Mouse (Mus musculus) T-helper 17 cell (primary cell): Measurements from ENCODE around the gene Prdx6b.

Source experiments
- in situ Hi-C, 2 experiments: fragments of 300-600 bp; cut with MboI, MseI; formaldehyde crosslinking; loops; 1 replicate in 1 of 2; 2 replicates in 1 of 2; pipeline ENCODE4 v1.15.1; 2025; ENCODE audit warnings: high pct_unique_total_duplicates in 2 of 2

The Prdx6b gene

DNA sequence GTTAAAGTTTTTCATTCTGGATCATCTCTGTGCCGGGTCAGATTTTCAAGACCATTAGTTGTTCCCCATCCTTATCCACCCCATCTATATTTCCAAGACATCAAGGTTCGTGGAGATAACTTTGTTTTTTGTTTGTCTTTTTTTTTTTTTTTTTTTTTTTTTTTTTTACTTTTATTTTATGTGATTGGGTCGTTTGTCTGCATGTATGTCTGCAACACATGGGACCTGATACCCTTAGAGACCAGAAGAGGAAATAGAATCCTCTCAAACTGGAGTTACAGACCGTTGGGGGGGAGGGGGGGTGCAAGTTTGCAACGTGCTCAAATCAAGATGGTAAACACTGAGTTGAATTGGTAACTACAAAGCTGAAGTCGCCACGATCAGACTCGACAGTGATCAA, at the start of gene Prdx6b:
Gene Prdx6b (plus strand): TSS at position 301 of the 400 bp plus-strand sequence.
- in situ Hi-C loops, result loop anchor here in 1 of 2 experiments (25.0 kb wide), 1 partner anchor 1205 kb away; no protein-coding TSS in a partner anchor

DNA sequence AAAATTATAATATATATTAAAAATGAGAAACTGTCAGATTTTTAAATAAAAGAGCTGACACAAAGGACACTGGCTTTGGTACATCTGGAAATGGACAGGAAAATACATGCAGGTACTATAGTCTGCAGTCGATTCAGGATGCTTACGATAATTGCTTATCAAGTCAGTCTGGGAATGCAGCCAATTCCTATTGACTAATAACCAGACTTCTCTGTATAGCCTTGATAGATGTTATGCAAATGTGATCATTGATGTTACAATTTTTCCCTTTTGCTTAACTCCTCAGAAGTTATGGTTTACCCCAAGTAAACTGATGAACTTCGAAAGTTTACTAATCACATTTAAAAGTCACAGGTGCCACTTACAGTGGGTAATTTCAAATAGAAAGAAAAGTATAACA, 44.8 kb upstream of the Prdx6b start:
- in situ Hi-C loops, result no loop called here

DNA sequence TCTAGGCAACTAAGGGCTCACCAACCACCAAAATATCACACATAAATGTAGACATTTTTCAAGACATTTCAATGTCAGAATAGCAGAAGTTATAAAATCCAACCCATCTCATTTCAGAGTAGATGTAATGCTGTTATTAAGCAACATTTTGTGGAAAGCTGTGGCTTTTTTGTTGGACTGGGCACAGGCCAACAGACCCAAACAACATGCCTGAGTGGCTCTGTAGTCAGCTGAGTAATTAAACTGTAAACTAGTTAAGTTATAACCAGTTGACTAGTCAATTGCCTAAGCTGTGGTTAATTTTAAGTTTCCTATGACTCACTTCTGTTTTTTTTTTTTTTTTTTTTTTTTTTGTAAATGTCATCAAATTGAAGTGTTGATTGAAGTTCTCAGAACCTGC, 44.4 kb upstream of the Prdx6b start:
- in situ Hi-C loops, result no loop called here

DNA sequence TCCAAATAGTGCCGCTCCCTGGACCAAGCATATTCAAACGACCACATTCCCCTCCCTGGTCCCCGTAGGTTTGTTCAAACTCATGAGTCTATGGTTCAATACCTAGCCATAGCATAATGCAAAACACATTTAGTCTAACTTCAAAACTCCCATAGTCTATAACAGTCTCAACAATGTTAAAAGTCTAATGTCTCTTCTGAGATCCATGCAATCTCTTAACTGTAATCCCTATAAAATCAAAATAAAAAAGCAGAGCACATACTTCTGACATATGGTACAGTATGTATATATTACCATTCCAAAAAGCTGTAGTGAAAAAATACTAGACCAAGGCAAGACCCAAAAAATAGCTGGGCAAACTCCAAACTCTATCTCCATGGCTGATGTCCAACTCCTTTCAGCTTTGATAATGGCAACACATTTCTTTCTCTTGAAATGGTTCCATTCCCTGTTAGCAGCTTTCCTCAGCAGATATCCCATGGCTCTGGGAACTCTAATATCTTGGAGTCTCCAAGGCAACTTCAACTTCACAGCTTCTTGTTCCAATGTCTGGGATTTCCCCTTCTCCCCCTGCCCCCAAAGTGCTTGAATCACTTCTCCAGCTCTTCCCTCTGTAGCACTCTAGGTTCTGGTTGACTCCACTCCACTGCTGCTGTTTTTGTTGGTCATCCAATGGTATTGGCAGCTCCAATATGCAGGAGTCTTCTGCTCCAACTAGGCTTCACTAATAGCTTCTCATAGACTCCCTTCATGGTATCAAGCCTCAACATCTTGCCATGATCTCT, 32.2 kb upstream of the Prdx6b start:
- in situ Hi-C loops, result loop anchor here in 1 of 2 experiments (5.0 kb wide), 1 partner anchor 398 kb away; no protein-coding TSS in a partner anchor

DNA sequence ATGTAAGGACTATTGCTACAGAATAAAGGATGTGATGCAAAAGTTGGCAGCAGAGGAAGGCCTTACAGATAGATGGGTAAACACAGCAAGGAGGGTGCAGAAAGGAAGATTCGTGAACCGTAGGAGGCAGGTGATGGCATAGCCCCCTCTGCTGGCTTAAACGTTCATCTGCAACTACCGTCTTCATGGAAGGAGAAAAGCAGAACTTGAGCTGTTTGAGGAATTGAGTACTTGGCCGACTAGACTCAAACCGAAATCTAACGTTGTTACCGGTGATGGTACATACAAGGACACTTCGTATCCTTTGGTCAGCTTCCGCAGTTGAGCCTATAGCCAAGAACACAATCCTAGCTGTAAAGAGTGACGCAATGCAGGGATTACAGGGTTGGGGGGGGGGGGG, 25.4 kb upstream of the Prdx6b start:
- in situ Hi-C loops, result no loop called here

DNA sequence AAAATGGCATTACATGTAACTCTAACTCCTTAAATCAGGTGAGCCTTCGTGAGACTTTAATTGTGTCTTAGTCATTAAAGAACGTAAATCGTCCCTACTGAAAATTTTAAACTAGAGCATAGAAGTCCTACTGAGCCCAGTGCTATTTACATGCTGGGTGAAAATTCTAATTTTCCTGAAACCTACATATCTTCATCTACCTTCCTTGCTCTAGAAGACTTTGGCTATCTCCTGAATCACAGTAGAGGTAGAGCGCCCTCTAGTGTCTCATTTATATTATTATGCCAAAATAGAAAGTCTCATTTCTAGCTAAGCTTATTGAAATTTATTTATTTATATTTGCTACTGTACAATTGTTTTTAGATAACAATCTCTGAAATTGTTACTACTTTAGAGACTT, 24.2 kb upstream of the Prdx6b start:
- in situ Hi-C loops, result no loop called here

DNA sequence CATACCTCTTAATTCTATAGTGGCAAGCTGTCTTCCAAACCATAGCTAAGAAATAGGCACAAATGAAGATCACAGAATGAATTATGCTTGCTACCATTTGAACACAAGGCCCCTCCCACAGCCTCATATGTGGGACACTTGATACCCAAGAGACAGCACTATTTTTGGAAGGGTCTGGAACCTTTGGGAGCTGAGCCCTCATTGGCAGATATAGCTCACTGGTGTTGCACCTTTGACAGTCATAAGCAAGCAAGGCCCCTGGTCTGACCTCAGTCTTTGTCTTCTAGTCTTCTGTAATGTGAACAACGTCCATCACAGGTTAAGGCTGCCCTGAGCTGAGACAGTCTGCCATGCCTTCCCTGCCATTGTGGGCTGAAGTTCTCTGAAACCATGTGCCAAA, 20.8 kb upstream of the Prdx6b start:
- in situ Hi-C loops, result no loop called here

DNA sequence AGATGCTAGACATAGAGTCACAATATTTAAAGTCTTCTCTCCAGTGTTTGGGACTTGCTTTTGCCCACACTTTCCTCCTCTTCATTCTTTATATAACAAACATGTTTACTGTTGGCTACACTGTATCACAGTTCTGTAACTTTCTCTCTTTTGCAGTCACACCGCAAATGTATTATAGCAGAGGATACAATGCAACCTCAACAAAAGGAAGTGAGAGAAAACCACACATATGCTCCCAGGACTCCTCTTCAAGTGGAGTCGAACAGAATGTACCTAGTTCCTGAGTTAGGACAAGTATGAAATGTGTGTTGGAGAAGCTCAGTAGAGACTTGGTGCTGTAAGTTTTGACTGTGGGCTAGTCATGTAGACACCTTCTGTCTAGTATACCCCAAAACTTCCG, 19.2 kb upstream of the Prdx6b start:
- in situ Hi-C loops, result no loop called here

DNA sequence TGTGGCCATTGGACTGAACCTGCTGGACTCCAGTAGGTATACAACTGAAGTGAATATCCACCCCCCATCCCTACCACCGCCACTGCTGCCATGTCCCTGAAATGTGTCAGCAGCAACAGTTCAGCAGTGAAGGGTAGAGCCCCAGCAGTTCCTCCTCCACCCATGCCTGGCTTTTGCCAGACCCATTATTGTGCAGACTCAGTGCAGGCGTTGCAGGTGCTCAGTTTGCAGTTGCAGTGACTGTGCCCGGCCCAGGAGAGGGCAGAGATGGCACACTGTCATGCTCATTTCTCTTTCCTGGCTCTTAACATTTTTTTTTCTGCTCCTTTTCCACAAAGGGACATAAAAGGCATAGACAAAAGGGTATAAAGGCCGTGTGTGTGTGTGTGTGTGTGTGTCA, 18.5 kb upstream of the Prdx6b start:
- in situ Hi-C loops, result no loop called here

DNA sequence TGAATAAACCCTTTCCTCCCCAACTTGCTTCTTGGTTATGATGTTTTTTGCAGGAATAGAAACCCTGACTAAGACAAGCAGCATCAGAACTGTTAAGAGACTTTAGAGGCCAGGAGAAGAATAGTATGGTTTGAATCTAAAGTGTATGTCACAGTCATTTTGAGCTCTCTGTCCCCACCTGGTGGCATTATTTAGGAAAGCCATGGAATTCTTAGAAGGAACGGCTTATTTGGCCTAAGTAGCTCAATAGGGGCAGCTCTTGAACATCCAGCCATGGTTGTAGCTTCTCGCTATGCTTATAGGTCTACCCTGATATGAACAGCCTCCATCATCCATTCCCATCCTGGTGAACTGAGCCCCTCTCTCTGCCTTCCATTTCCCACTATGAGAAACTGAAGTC, 17.1 kb upstream of the Prdx6b start:
- in situ Hi-C loops, result loop anchor here in 1 of 2 experiments (25.0 kb wide), 1 partner anchor 1188 kb away; no protein-coding TSS in a partner anchor

DNA sequence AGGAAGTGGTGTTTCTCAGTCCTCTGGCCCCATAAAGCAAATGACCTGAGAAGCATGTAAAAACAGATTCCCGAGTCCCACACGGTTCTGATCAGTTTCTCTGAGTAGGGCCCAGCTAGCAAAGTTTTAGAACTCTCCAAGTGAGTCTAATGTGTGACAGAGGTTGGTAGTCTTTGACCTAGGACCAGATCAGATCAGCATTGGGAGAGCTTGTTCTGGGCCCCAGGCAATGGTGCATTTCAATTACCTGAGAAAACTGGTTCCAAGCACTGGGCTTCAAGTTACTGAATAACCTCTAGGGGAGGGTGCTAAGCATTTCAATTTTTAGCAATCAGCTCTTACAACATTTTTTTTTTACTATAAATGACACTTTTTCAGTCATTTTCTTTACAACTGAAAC, 10.1 kb upstream of the Prdx6b start:
- in situ Hi-C loops, result loop anchor here in 1 of 2 experiments (5.0 to 25.0 kb wide), 2 partner anchors 420 to 1195 kb away; no protein-coding TSS in a partner anchor

DNA sequence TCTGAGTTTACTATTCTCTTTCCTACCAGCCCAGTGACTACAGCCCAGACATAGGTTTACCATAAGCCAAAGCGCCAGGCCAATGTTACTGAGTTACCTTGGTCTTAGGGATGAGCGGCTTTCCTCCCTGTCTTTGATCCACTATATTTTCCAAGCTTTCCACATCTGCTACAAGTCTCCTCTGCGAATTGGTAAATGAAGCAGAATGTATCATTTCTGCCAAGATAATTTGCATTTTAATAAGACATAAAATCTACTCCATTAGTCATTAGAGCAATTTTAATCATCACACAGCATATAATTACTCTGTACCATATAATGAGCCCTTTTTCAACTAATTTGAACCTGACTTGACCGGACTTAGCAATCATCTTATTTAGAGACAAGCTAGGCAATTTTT, 5.9 kb upstream of the Prdx6b start:
- in situ Hi-C loops, result loop anchor here in 1 of 2 experiments (25.0 kb wide), 1 partner anchor 1199 kb away; no protein-coding TSS in a partner anchor

DNA sequence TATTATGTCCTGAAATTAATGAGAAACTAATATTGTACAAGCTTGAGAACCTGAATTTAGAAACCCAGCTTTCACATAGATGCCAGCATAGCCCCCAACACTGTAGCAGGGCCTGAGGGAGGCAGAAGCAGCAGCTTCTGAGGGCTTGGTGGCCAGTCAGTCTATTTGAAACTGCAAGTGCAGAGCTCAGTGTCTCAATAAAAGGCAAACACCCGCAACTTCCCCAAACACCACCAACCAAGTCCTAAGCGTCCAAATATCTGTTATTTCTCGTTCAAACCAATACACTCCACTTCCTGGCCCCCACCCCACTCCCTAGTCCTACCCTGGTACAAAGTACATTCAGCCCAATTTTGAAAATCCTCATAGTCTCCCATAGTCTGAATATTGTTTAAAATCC, 6.1 kb downstream of the Prdx6b start:
- in situ Hi-C loops, result loop anchor here in 1 of 2 experiments (25.0 kb wide), 1 partner anchor 1211 kb away; no protein-coding TSS in a partner anchor

DNA sequence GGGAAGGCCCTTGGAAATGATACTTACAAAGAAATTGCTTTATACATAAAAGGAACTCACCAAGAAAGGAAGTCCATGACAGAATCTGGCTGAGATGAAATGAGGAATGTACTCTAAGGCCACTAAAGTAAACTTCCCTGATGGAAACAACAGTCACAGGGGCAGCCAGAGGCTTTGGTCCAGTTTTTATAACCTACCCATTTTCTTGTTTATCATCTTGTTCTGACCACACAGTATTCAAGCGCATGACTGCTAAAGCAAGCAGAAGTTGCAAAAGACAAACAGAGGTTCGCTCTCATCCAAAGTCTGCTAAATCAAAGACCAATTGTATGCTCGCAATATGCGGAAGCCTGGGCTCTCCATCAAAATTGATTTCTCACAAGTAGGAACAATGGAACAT, 8.5 kb downstream of the Prdx6b start:
- in situ Hi-C loops, result no loop called here

DNA sequence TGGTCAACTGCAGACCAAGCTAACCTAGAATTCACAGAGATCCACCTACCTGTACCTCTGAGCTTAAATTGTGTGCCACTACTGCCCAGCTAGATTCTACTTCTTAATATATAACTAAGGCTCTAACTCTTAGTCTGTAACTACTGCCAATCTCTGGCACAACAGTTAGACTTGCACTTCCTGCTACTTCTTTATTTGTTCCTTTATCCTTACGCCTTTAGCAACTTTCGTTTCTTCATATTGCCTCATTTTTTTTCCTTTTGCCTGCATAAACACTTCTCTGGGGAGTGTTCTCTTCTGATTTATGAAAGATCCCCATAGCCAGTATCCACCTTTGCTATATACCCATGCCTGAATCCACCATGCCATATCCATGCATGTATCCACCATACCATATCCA, 11.7 kb downstream of the Prdx6b start:
- in situ Hi-C loops, result no loop called here

DNA sequence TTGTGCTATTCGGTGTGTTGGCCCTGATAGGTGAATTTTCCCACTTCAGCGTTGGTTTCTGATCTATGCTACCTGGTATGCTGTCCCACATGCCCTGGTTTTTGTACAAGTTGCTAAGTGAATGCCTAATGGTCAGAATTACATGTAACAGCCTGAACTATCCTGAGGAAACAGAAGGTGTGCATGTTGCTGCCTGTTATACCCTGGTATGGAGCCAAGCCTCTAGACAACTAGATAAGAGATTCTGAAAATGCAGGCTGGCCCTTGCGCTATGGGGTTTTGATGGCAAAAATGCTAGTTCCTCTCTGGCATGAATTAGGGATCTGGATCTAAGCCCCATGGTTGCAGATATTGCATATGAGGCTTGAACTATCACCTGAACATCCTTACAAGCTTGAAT, 15.4 kb downstream of the Prdx6b start:
- in situ Hi-C loops, result no loop called here

DNA sequence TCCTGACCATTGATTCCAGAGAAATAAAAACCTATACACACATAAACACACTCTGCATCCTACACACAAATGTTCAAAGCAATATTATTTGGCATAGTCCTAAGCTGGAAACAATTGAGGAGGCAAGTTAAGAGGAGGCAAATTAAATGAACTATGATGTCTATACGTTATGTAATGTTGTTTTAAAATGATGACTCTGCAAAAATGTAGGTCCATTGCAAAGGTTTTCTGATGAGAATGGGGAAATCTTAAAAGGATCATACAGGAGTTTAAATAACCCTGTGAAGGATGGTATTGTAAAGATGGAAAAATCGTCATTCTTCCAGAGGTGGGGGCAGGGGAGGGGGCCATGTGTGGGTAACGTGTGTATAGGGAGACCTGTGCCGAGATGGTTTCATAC, 17.5 kb downstream of the Prdx6b start:
- in situ Hi-C loops, result no loop called here

DNA sequence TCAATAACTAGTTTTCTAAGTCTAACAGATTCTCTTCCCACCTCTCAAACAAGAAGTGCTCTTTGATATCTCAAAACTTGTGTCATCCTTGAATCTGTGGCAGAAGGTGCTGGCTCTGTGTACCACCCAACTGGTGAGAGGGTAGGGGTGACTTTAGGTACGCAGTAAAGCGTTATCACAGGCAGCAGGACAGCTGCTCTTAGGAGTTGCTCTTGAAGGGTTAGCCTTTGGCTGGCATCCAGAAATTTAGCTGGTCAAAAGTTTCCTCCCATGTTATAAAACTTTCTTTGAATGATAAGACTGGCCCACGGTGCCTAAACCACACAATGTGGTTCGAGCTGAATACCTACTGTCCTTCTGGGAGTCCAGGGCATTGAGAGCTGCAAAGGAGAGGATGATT, 18.5 kb downstream of the Prdx6b start:
- in situ Hi-C loops, result no loop called here

DNA sequence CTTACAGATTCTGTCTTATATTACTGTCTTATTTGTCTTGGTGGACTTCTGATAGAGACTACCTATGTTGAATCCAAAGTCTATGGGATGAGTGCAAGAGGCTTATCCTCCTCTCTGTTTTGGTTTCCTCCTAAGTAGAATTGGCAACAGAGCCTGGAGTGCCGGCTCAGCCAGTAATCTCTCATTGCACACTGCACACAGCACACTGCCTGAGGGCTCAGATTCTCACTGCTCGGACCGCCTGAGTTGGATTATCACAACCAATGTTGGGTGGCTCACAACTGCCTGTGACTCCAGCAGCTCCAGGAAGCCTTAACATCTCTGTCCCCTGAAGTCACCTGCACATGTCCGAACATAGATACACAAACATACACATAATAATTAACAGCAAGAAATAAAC, 19.1 kb downstream of the Prdx6b start:
- in situ Hi-C loops, result no loop called here

DNA sequence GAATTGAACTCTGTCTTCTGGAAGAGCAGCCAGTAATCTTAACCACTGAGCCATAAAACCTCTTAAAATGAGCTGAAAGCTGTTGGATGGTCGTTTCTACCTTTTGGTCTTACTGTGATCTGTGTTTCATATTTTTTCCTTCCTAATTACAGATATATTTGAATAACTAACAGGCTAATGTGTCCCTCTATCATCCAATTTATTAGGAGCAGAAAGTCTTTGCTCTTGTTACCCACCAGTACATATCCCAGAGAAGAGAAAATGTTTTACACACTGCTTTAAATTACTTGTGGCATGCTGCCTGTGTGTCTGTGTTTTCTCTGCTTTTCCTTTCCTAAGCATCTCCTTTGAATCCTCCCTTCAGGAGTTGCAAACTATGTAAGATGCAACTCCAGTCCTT, 21.9 kb downstream of the Prdx6b start:
- in situ Hi-C loops, result no loop called here

DNA sequence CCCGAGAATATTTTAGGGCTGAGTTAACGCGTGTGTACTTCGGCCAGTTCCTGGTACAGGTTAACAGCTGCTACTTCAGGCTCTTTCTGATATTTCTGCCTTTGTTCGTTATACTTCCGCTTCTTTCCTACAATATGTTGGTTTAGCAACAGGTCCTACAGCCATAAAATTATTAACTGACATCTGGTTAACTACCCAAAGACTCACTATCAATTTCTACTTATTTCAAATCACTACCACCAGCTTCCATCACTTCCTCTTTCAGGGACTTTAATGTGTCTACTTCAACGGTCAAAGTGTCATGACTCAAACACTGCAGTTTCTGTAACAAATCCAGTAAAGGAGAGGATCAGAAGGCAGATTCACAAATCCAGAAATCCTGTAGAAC, 22.6 kb downstream of the Prdx6b start:
- in situ Hi-C loops, result no loop called here

DNA sequence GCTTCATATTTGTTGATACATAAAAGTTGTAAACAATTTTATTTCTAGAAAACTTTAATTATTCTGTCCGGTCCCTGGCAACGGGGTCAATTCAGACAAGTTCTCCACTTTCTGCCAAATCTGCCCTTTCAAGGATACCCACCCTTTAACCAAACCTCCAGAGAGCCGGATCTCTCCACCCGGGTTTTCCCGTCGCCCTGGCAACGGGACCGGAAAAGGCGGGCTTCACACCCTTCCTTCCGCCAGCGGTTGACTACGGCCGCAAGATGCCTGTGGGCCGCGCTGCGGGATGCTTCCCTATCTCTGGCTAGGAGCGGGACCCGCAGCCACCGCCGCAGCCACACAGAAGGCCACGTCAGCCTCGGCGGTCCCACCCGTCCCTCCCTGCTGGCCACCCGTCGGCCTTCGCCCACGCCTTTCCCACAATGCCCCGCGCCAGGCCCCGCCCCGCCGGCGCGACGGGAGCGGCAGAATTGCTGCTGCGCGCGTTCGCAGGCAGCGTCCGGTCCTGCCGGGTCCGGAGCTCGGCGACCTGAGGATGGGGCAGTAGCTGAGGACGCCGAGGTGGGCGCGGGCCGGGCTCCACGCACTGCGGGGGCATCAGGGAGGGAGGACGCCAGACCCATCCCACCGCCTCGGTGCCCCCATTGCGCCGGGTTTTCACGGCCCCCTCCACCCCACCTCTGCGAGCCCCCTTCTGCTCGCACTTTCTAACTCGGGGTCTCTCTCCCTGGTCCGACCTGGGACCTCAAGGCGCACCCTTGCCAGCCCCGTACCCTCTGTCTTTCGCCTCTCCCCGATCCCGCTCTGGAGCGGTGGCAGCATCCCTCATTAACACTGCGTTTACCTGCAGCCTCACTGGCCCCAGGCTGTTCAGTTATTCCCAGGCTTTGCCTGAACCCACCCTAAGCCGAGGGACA, 23.2 kb downstream of the Prdx6b start, which contains the start of gene Dnajc10:
Gene Dnajc10 (plus strand): TSS at position 225 of the 920 bp plus-strand sequence.
- in situ Hi-C loops, result no loop called here
